Mouse (Mus musculus) heart, postnatal 0 days (tissue): ENCODE results near the gene Crocc. TPM values are rescaled to one million over a fixed set of nuclear protein-coding genes. Genes with fewer than 3 reads are reported as not detected.

Experiments used
- ATAC-seq: fragments of 200-750 bp; cut with Nextera tagmentation; 2 replicates; pipeline ENCODE4 v1.8.0; 2017; ENCODE audit warnings: low read depth, moderate number of reproducible peaks, moderate library complexity; ENCODE audit not compliant: insufficient read depth
- DNase-seq: peaks from one replicate; pipeline ENCODE4 v3.0.0-alpha.2; 2016; ENCODE audit warnings: low spot score
- H3K27ac ChIP-seq: fragments of 300-500 bp; sonication (generic); 2 replicates; pipeline ENCODE4 v1.5.1; 2014; ENCODE audit warnings: low read depth, mild to moderate bottlenecking
- H3K27me3 ChIP-seq: fragments of 300-500 bp; sonication (generic); 2 replicates; pipeline ENCODE4 v1.6.1; 2014; ENCODE audit warnings: low read length, mixed read lengths; ENCODE audit not compliant: control insufficient read depth, insufficient read depth
- H3K36me3 ChIP-seq: fragments of 300-500 bp; sonication (generic); replicated peaks from 2 replicates; pipeline ENCODE4 v1.6.1; 2014; ENCODE audit warnings: low read length, mixed read lengths; ENCODE audit not compliant: control insufficient read depth, insufficient read depth
- H3K4me1 ChIP-seq: fragments of 300-500 bp; sonication (generic); 2 replicates; pipeline ENCODE4 v1.6.1; 2014; ENCODE audit warnings: antibody characterized with exemption; ENCODE audit not compliant: control insufficient read depth, insufficient read depth
- H3K4me2 ChIP-seq: fragments of 300-500 bp; sonication (generic); 2 replicates; pipeline ENCODE4 v1.6.1; 2014; ENCODE audit warnings: low read depth, mild to moderate bottlenecking, low read length, moderate library complexity
- H3K4me3 ChIP-seq: fragments of 300-500 bp; sonication (generic); 2 replicates; pipeline ENCODE4 v1.5.1; 2014; ENCODE audit warnings: low read depth, low read length
- H3K9ac ChIP-seq: fragments of 300-500 bp; sonication (generic); replicated peaks from 2 replicates; pipeline ENCODE4 v1.6.1; 2014; ENCODE audit warnings: low read depth, low read length, mixed read lengths
- H3K9me3 ChIP-seq: fragments of 300-500 bp; sonication (generic); replicated peaks from 2 replicates; pipeline ENCODE4 v1.6.1; 2016; ENCODE audit warnings: low read length; ENCODE audit not compliant: control insufficient read depth
- CTCF ChIP-seq: IDR thresholded peaks from 2 replicates; pipeline ENCODE4 v1.5.1; 2016; ENCODE audit warnings: antibody characterized with exemption, control low read depth, low read depth
- EP300 ChIP-seq: IDR thresholded peaks from 2 replicates; pipeline ENCODE4 v1.6.1; 2016; ENCODE audit warnings: antibody characterized with exemption, low read depth
- WGBS: fragments of 180-500 bp; shearing (Covaris S2); extraction: QIAGEN DNeasy Blood & Tissue Kit; methylation state at CpG from one replicate; pipeline ENCODE4 v1.1.7; 2014; 5-methylcytosine and 5-hydroxymethylcytosine counted together
- polyA plus RNA-seq: library from polyadenylated mRNA; unstranded; fragments of >200 nt; fragmentation: Nextera tagmentation; extraction: Ambion mirVana; gene quantifications from 2 replicates; pipeline ENCODE4 v1.2.1, GENCODE M21; 2015
- total RNA-seq: library from RNA; depleted of rRNA; stranded (reverse); fragments of >200 nt; gene quantifications from 2 replicates; pipeline ENCODE4 v1.2.3, GENCODE M21; 2014; ENCODE audit warnings: low replicate concordance

The Crocc gene
- total and polyA plus RNA-seq, 2 experiments from 2014 or later, result 1.8 to 4.9 TPM

DNA sequence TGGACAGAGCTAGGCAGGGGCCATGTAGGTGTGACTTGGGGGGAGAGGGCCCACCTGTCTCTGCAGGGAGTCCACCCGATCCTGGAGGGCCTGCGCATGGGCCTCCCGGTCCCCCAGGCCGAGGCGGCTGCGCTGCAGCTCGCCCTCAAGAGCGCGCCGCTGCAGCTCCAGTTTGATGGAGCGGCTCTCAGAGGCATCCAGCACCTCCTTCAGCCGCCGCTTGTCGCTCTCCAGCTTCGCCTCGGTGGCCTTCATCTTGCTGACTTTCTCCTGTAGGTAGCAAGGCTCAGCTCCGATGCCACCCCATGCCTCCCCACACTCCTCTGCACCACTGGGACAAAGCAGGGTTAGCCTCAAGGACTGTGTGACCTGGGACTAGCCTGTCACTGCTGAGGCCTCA lies 40.1 kb downstream of the Crocc start:
- no peaks in the 10 kb centered on the region for H3K9me3 ChIP-seq
- peaks cover 27% of the 10 kb centered on the region for H3K4me1 ChIP-seq
- TF ChIP-seq CTCF (no peak), EP300 (no peak)
- no peak overlapping the region for H3K4me3 ChIP-seq
- H3K4me2 ChIP-seq, result no peak overlapping the region
- no peak for ATAC-seq
- H3K27ac ChIP-seq, result peak overlapping the region; percentile 69; the same call in 1 of the 2 replicates
- WGBS, result 83% methylated on average over 17 of the region's 17 CpGs
- no peaks in the 10 kb centered on the region; the same call in 1 of the 2 replicates for H3K36me3 ChIP-seq
- DNase-seq, result no peak
- H3K9ac ChIP-seq, result no peak overlapping the region
- no peaks in the 10 kb centered on the region for H3K27me3 ChIP-seq

DNA sequence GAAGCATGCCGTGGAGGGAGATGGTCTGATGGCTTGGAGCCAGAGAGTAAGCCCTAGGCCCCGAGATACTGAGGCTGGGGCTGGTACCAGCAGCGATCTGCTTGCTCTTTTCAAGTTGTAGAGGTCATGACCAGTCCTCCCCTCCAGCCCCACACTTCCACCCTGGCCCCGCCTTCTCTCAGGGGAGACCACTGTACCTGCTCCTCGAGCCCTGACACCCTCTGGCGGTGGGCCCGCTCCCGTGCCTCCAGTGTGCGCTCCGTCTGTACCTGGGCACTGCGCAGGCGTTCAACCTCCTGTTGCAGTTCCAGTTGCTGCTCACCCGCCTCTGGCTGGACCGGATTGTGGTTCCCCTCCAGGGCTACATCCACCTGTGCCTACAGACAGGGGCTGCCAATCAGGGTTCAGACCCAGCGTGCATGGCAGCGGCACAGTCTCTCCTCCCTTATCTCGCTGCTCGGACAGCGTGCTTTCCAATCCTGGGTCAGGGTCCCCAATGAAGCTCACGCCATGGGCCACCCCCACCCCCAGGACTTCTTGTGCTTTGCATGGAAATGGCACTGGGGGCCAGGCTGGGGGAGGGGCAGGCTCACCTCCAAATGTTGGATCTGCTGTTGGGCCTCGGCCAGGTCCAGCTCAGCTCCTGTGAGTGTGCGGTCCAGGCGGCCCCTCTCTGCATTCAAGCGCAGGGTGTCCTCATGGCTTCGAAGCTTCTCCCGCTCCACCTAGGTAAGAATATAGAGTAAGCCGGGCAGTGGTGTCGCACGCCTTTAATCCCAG lies 42.5 kb downstream of the Crocc start:
- no peaks in the 10 kb centered on the region; the same call in 1 of the 2 replicates for H3K36me3 ChIP-seq
- peaks cover 21% of the 10 kb centered on the region for H3K4me1 ChIP-seq
- no peak for DNase-seq
- 79% methylated on average over 29 of the region's 29 CpGs for WGBS
- TF ChIP-seq CTCF (no peak), EP300 (no peak)
- no peak for ATAC-seq
- no peaks in the 10 kb centered on the region for H3K27me3 ChIP-seq
- H3K4me3 ChIP-seq, result no peak overlapping the region
- H3K9ac ChIP-seq, result no peak overlapping the region
- H3K27ac ChIP-seq, result no peak overlapping the region
- no peak overlapping the region for H3K4me2 ChIP-seq
- H3K9me3 ChIP-seq, result no peaks in the 10 kb centered on the region

DNA sequence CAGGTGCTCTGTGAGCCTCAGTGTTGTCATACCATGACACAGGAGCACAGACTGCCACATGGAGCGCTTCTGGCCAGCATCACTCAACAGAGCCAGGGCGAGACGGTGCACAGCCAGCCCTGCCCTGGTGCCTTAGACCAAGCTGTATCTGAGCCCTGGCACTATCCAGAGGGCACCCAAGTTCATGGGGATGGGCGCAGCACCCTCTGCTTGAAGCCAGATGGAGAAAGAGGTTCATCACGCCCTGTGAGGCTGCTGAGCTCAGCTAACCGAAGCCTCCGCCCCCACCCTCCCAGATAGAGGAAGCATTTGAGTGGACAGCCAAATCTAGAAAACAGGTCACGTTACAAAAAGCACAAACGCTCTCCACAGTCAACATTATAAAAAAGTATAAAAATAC lies 44.0 kb downstream of the Crocc start:
- TF ChIP-seq EP300 (no peak), CTCF (no peak)
- Histone ChIP-seq H3K27me3 (no peaks in the 10 kb centered on the region), H3K27ac (no peak overlapping the region; the same call in 1 of the 2 replicates), H3K9ac (no peak overlapping the region), H3K9me3 (no peaks in the 10 kb centered on the region), H3K4me2 (no peak overlapping the region), H3K36me3 (no peaks in the 10 kb centered on the region; the same call in 1 of the 2 replicates), H3K4me3 (no peak overlapping the region), H3K4me1 (peaks cover 14% of the 10 kb centered on the region)
- whole genome bisulfite sequencing, result 35% methylated on average over 9 of the region's 9 CpGs
- peak; percentile 29 for DNase-seq
- ATAC-seq, result peak; percentile 28

DNA sequence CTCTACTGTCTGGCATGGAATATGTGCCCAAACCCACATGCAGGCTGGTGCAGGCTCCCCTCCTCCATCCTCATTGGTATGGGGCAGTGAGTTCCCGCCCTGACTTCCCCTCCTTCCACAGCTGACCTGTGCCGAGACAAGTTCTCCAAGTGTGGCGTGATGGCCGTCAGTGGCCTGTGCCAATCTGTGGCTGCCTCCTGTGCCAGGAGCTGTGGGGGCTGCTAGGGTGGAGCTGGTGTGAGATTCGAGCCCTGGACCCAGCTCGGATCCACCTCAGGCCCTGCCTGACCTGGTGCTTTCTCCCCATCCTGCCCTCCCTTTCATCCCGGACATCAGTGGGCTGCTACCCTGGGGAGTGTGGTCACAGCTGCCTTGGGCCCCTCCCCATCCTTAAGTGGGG lies 45.0 kb downstream of the Crocc start:
- H3K36me3 ChIP-seq, result no peaks in the 10 kb centered on the region; the same call in 1 of the 2 replicates
- no peak for DNase-seq
- WGBS, result 49% methylated on average over 7 of the region's 7 CpGs

DNA sequence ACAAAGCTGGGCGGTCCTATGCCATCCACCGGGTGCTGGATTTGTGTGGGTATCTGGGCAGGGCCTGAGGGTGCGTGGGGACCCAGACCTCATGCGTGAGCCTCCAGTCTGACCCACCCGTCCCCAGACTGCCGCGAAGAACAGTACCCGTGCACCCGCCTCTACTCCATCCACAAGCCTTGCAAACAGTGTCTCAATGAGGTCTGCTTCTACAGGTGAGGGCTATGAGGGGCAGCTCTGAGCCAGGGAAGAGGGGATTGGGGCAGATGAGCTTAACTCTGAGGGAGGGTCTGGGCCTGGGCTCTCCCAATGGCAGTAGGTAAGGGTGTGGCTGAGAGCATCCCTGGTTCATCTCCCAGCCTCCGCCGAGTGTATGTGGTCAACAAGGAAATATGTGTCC lies 45.5 kb downstream of the Crocc start:
- no peaks in the 10 kb centered on the region; the same call in 1 of the 2 replicates for H3K4me1 ChIP-seq
- H3K27ac ChIP-seq, result no peak overlapping the region
- DNase-seq (no peak), ATAC-seq (no peak)
- no peak overlapping the region for H3K4me2 ChIP-seq
- H3K9me3 ChIP-seq, result no peaks in the 10 kb centered on the region
- no peaks in the 10 kb centered on the region; the same call in 1 of the 2 replicates for H3K36me3 ChIP-seq
- 89% methylated on average over 11 of the region's 11 CpGs for WGBS
- no peak for TF ChIP-seq CTCF
- no peak for TF ChIP-seq EP300
- no peaks in the 10 kb centered on the region for H3K27me3 ChIP-seq
- H3K9ac ChIP-seq, result no peak overlapping the region
- no peak overlapping the region for H3K4me3 ChIP-seq

More for the DNA sequence above, 45.0 kb downstream of the Crocc start:
- H3K27ac ChIP-seq, result no peak overlapping the region
- TF ChIP-seq EP300 (no peak), CTCF (no peak)
- no peak overlapping the region for H3K4me2 ChIP-seq
- no peak overlapping the region for H3K4me3 ChIP-seq
- ATAC-seq, result 0 out of 2 replicates have a peak, but pooled peaks have one; percentile 19
- H3K4me1 ChIP-seq, result peaks cover 4% of the 10 kb centered on the region
- H3K9ac ChIP-seq, result no peak overlapping the region
- H3K27me3 ChIP-seq, result no peaks in the 10 kb centered on the region
- H3K9me3 ChIP-seq, result no peaks in the 10 kb centered on the region

GRCm38 (mm10) chr4:141014114-141014513 lies 46.2 kb downstream of the Crocc start:
- ATAC-seq (no peak), DNase-seq (no peak)
- no peak for TF ChIP-seq CTCF
- no peak for TF ChIP-seq EP300
- no peak overlapping the region for H3K27ac ChIP-seq
- no peaks in the 10 kb centered on the region; the same call in 1 of the 2 replicates for H3K4me1 ChIP-seq
- no peak overlapping the region for H3K4me3 ChIP-seq
- no peaks in the 10 kb centered on the region for H3K27me3 ChIP-seq
- WGBS, result 75% methylated on average over 8 of the region's 8 CpGs
- H3K4me2 ChIP-seq, result no peak overlapping the region
- H3K9me3 ChIP-seq, result no peaks in the 10 kb centered on the region
- no peaks in the 10 kb centered on the region; the same call in 1 of the 2 replicates for H3K36me3 ChIP-seq
- H3K9ac ChIP-seq, result no peak overlapping the region
